Mouse (Mus musculus) spleen, adult 18-20 months (tissue): ENCODE results near the gene Rgl2.

Experiments used
- DNase-seq, 2 experiments: peaks; one replicate each; pipeline ENCODE4 v3.0.0; 2022; ENCODE audit warnings: mixed read lengths in 2 of 2

Gene Rgl2

GRCm38 (mm10) chr17:33977861-33978557 lies 48.7 kb downstream of the Rgl2 start:
- DNase-seq = no peak

- DNase-seq = peak; percentile 79 to 83
Measured at GRCm38 (mm10) chr17:33978631-33979031, 49.3 kb downstream of the Rgl2 start.

- no peak for DNase-seq
Measured at GRCm38 (mm10) chr17:33979512-33980050, 50.2 kb downstream of the Rgl2 start.

GRCm38 (mm10) chr17:33980181-33981035 lies 51.1 kb downstream of the Rgl2 start:
- no peak for DNase-seq

- peak; percentile 79 for DNase-seq
Measured at GRCm38 (mm10) chr17:33981192-33981909, 52.0 kb downstream of the Rgl2 start.

- peak; percentile 57 to 76 for DNase-seq
Measured at GRCm38 (mm10) chr17:33982136-33982535, 52.8 kb downstream of the Rgl2 start.
